Mouse (Mus musculus): ENCODE measurements around the gene Crp. TPM values are rescaled to one million over a fixed set of nuclear protein-coding genes. Genes with fewer than 3 reads are reported as not detected.

Gene Crp
- polyA plus RNA-seq, 1 experiment from 2014 or later: not detected

DNA sequence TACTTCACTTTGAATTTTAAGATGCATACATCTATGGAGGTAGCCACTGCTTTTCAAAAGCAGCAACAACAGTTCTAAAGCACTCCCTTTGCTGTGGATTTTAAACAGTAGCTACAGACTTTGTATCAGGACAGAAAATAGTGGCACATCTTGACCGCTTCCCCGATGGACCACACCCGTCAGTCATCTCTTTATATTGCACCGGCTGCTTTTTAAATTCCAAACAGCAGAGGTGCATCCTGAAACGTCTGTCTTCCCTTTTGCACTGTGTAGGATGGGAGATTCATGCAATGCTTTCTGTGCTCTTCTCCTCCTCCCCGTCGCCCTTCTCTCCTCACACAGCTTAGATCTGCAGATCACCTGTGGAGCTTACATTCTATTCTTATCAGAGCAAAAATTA lies 57.3 kb downstream of the Crp start:
- Histone ChIP-seq H3K36me3 (no peaks in the 10 kb centered on the region), H3K4me2 (replicated peaks) (no peak overlapping the region), H3K27me3 (no peaks in the 10 kb centered on the region), H3K27ac (replicated peaks) (no peak overlapping the region), H3K4me3 (no peak overlapping the region), H3K9ac (replicated peaks) (no peak overlapping the region), H3K4me1 (no peaks in the 10 kb centered on the region), H3K9me3 (no peaks in the 10 kb centered on the region)
- no peak for ATAC-seq (replicated peaks)
- 80% methylated on average over 7 of the region's 7 CpGs for WGBS

DNA sequence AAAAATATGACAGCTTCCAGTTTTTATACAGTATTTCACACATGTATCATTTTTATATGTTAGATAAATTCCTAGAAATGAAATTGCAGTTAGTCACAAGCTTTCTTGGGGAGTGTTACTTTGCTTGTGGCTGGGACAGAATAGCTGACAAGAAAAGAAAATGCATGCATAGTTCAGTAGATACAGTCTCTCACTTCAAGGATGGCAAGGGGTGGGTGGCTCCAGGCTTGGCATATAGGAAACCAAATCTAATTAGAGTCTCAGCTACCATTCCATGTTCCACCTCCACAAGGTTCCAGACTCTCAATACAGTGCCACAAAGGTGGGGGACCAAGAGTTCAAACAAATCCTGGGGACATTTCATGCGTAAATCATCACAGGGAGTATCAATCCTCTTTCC lies 61.7 kb downstream of the Crp start:
- WGBS: 81% methylated on average over 1 of the region's 1 CpGs
- H3K36me3 ChIP-seq: no peaks in the 10 kb centered on the region
- ATAC-seq (replicated peaks): no peak
- no peaks in the 10 kb centered on the region for H3K9me3 ChIP-seq
- no peaks in the 10 kb centered on the region for H3K4me1 ChIP-seq
- H3K27ac ChIP-seq (replicated peaks): no peak overlapping the region
- H3K4me3 ChIP-seq: no peak overlapping the region
- H3K4me2 ChIP-seq (replicated peaks): no peak overlapping the region
- no peak overlapping the region for H3K9ac ChIP-seq (replicated peaks)
- no peaks in the 10 kb centered on the region for H3K27me3 ChIP-seq

DNA sequence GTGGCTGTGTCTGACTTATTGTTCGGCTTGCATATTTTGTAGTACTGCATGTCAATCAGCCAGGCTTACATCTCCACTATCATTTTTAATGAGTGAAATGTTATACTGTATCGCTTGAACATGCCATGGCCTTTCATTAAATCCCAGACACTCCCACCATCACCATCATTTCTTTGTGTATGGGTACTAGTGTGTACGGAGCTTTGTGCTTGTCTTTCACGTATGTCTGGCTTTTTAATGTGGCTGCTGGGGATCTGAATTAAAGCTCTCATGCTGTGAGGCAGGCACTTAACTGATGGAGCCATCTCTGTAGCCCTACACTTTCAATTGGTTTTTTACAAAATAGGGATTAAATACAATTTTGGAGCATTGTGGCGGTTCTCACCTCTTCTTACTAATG lies 81.3 kb downstream of the Crp start:
- no peak overlapping the region for H3K9ac ChIP-seq (replicated peaks)
- no peaks in the 10 kb centered on the region for H3K9me3 ChIP-seq
- H3K27ac ChIP-seq (replicated peaks): no peak overlapping the region
- H3K27me3 ChIP-seq: no peaks in the 10 kb centered on the region
- no peaks in the 10 kb centered on the region for H3K4me1 ChIP-seq
- no peak overlapping the region for H3K4me2 ChIP-seq (replicated peaks)
- no peak for ATAC-seq (replicated peaks)
- H3K4me3 ChIP-seq: no peak overlapping the region
- WGBS: 31% methylated on average over 5 of the region's 5 CpGs
- no peaks in the 10 kb centered on the region for H3K36me3 ChIP-seq

DNA sequence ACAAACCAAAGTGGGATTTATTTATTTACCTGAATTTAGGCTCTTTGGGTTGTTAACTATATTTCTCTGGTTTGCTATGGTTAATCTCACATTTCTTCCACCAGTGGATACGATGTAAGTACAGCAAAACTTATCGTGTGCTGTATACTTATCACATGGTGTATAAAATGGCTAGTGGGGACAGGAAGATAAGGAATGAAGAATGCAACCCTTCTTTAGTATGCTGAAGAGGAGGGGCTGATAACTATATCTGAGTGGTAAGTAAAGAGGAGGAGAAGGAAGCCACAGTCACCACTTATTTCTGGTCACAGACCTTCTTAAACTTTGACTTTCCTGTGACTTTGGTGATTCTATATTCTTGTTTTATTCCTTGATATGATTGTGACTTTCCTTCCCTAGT lies 87.5 kb downstream of the Crp start:
- no peaks in the 10 kb centered on the region for H3K27me3 ChIP-seq
- WGBS: 97% methylated on average over 2 of the region's 2 CpGs
- no peak overlapping the region for H3K9ac ChIP-seq (replicated peaks)
- no peak overlapping the region for H3K4me3 ChIP-seq
- no peaks in the 10 kb centered on the region for H3K9me3 ChIP-seq
- ATAC-seq (replicated peaks): no peak
- H3K27ac ChIP-seq (replicated peaks): no peak overlapping the region
- no peaks in the 10 kb centered on the region for H3K36me3 ChIP-seq
- H3K4me1 ChIP-seq: no peaks in the 10 kb centered on the region
- H3K4me2 ChIP-seq (replicated peaks): no peak overlapping the region

DNA sequence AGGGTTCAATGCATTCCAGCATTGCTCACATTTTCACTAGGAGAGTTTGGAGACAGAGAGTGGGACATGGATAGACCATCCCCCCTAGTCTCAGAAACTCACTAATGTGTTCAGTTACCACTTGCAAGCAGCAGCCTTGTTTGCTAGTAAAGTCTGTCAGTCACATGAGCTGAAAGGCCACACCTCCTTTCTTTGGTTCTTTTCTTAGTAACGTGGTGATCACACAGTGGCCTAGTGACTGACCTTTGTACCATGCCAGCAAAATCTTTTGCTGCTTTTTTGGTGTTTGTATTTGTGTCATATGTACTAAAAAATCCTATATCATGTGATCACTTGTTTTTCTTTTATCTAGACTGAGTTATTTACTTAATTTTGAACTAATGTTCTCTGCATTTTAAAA lies 88.0 kb downstream of the Crp start:
- ATAC-seq (replicated peaks): no peak
- no peaks in the 10 kb centered on the region for H3K9me3 ChIP-seq
- H3K27ac ChIP-seq (replicated peaks): no peak overlapping the region
- H3K4me2 ChIP-seq (replicated peaks): no peak overlapping the region
- H3K4me3 ChIP-seq: no peak overlapping the region
- no peaks in the 10 kb centered on the region for H3K27me3 ChIP-seq
- H3K9ac ChIP-seq (replicated peaks): no peak overlapping the region
- 6% methylated on average over 1 of the region's 1 CpGs for WGBS
- no peaks in the 10 kb centered on the region for H3K36me3 ChIP-seq
- H3K4me1 ChIP-seq: no peaks in the 10 kb centered on the region

DNA sequence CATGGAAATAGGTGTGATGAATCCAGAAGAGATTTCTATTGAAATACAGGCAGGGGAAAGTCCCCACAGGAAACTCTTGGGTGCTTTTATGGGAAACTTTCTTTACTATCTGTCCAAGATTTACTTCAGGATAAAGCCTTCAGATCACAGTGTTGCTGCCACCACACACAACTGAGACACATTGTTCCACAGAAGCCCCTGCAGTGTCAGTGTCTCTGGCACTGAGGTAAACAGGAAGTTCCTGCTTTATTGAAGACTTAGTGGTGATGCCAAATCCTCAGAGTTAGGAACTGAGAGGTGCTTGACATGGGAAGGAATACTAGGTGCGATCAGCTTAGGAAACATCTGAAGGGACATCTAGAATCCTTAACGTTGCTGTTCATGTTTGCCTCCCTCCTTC lies 131.1 kb downstream of the Crp start:
- Histone ChIP-seq H3K36me3 (no peaks in the 10 kb centered on the region), H3K4me2 (replicated peaks) (no peak overlapping the region), H3K4me1 (no peaks in the 10 kb centered on the region), H3K9ac (replicated peaks) (no peak overlapping the region), H3K4me3 (no peak overlapping the region), H3K27ac (replicated peaks) (no peak overlapping the region), H3K9me3 (no peaks in the 10 kb centered on the region), H3K27me3 (no peaks in the 10 kb centered on the region)
- ATAC-seq (replicated peaks): no peak
- 90% methylated on average over 2 of the region's 2 CpGs for WGBS

DNA sequence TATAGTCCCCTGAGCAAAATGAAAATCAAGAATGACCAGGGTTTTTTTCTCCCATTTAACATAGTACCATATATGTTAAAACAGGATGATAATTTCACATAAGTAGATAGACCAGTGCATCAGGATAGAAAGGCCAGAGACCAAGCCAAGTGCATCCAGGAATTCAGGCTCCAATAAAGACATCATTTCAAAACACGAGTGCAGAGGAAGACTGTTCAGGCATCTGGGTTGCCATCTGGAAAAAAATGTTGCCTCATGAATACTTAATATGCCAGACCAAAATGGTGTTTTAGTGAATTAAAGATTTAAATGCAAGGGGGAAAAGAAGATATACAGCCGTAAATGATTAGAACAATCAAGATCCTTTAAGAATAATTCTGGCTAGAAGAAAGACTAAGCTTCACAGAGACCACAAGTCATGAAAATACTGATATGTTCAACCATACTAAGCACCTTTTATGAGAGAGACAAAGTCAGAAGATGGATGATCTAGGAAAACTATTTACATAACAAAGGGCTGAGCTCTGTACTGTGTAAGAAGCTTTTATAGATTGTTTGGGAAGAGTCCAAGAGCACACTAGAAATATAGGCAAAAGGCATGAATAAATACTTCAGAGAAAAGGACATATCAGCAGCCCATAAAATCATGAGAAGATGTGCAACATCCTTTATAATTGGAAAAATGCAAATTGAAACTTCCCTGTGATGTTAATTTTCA lies 149.3 kb downstream of the Crp start:
- no peak overlapping the region for H3K4me2 ChIP-seq (replicated peaks)
- no peaks in the 10 kb centered on the region for H3K9me3 ChIP-seq
- H3K4me1 ChIP-seq: no peaks in the 10 kb centered on the region
- no peak for ATAC-seq (replicated peaks)
- no peaks in the 10 kb centered on the region for H3K36me3 ChIP-seq
- H3K27me3 ChIP-seq: no peaks in the 10 kb centered on the region
- no peak overlapping the region for H3K9ac ChIP-seq (replicated peaks)
- no peak overlapping the region for H3K27ac ChIP-seq (replicated peaks)
- no peak overlapping the region for H3K4me3 ChIP-seq
- 55% methylated on average over 2 of the region's 2 CpGs for WGBS

DNA sequence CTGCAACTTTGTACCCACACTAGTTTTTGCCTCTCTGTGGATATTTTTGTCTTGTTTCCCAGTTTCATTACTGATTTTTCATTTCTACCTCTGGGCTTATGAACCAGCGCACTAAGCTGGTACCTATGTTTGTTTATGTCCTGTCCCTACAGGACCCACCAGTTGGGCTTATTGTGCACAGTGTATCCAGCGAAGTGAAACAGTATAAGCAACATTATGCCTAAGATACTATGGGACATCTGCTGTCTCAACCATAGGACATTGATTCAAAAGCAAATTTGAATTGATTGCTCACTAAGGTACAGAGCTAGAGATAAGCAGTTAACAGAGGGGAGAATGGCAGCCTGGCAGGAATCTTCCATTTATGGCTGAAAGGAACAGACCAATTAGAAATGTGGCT lies 150.3 kb downstream of the Crp start:
- no peak overlapping the region for H3K4me3 ChIP-seq
- no peak overlapping the region for H3K9ac ChIP-seq (replicated peaks)
- ATAC-seq (replicated peaks): no peak
- H3K9me3 ChIP-seq: no peaks in the 10 kb centered on the region
- no peaks in the 10 kb centered on the region for H3K27me3 ChIP-seq
- no peaks in the 10 kb centered on the region for H3K36me3 ChIP-seq
- 95% methylated on average over 2 of the region's 2 CpGs for WGBS
- no peak overlapping the region for H3K27ac ChIP-seq (replicated peaks)
- H3K4me1 ChIP-seq: no peaks in the 10 kb centered on the region
- no peak overlapping the region for H3K4me2 ChIP-seq (replicated peaks)

DNA sequence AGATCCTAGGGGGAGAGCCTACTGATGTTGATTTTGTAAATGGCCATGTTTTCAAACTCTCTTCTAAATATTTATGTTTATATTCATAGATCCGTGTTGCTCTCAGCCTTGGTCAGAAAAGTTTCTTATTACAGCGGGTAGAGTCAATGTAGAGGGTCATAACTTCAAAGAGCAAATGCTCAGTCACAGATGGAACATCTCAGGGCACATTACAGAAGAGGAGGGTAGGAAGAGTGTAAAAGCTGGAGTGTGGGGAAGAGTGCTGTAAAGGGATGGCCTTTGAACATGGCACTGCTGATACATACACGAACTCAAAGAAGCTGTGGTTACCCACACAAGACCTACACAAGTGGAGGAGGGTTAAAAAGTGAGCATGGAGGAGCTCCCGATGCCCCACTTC lies 177.4 kb downstream of the Crp start:
- Histone ChIP-seq H3K4me2 (replicated peaks) (no peak overlapping the region), H3K9ac (replicated peaks) (no peak overlapping the region), H3K4me3 (no peak overlapping the region), H3K36me3 (no peaks in the 10 kb centered on the region), H3K4me1 (no peaks in the 10 kb centered on the region), H3K27me3 (no peaks in the 10 kb centered on the region), H3K9me3 (no peaks in the 10 kb centered on the region), H3K27ac (replicated peaks) (no peak overlapping the region)
- ATAC-seq (replicated peaks): no peak
- 87% methylated on average over 4 of the region's 4 CpGs for WGBS

DNA sequence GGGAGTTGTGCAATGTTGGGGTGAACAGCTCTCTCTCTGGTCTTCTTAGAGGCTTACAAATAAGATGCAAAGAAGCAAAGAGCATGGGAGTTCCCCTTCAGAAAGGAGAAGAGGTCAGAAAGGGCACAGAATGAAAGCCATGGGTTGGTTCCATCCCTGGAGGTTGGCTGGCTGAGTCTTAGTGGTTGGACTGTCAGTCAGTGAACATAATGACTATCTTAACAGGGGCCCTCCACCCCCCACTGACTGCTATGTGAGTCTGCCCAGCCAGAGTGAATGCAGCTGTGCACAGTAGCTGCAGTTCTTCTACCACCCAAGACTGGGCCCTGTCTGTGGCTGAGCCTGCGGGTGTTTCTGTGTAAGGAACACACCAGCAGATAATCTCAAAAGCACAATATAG lies 178.8 kb downstream of the Crp start:
- Histone ChIP-seq H3K4me1 (no peaks in the 10 kb centered on the region), H3K36me3 (no peaks in the 10 kb centered on the region), H3K9ac (replicated peaks) (no peak overlapping the region), H3K27me3 (no peaks in the 10 kb centered on the region), H3K9me3 (no peaks in the 10 kb centered on the region), H3K4me3 (no peak overlapping the region), H3K27ac (replicated peaks) (no peak overlapping the region), H3K4me2 (replicated peaks) (no peak overlapping the region)
- WGBS: 79% methylated on average over 1 of the region's 1 CpGs
- ATAC-seq (replicated peaks): no peak

Other genes with a start within 250 kb of the Crp start
- gene Slamf9, start 222.7 kb upstream of the Crp start, polyA plus RNA-seq (2015; fragmentation: Nextera tagmentation; extraction: Ambion mirVana): not detected in 2 replicates
- gene Igsf9, start 216.3 kb upstream of the Crp start, polyA plus RNA-seq (2015; fragmentation: Nextera tagmentation; extraction: Ambion mirVana): 74.0 and 78.3 TPM in 2 replicates
- gene Tagln2, start 198.0 kb upstream of the Crp start, polyA plus RNA-seq (2015; fragmentation: Nextera tagmentation; extraction: Ambion mirVana): 46.6 and 52.7 TPM in 2 replicates
- gene Cfap45, start 177.3 kb upstream of the Crp start, polyA plus RNA-seq (2015; fragmentation: Nextera tagmentation; extraction: Ambion mirVana): 1.9 and 3.1 TPM in 2 replicates
- 0.14 and 0.20 TPM in 2 replicates for gene Vsig8, start 142.1 kb upstream of the Crp start, polyA plus RNA-seq (2015; fragmentation: Nextera tagmentation; extraction: Ambion mirVana)
- not detected in 2 replicates for gene Slamf8, start 107.5 kb upstream of the Crp start, polyA plus RNA-seq (2015; fragmentation: Nextera tagmentation; extraction: Ambion mirVana)
- not detected in 2 replicates for gene Fcrl6, start 95.5 kb upstream of the Crp start, polyA plus RNA-seq (2015; fragmentation: Nextera tagmentation; extraction: Ambion mirVana)
- gene Dusp23, start 65.1 kb upstream of the Crp start, polyA plus RNA-seq (2015; fragmentation: Nextera tagmentation; extraction: Ambion mirVana): 6.4 TPM in 2 replicates
- gene Apcs, start 197.0 kb downstream of the Crp start, polyA plus RNA-seq (2015; fragmentation: Nextera tagmentation; extraction: Ambion mirVana): not detected in 2 replicates